14 mouse cellular contexts compared by ENCODE assay signal in genomic region chr14:93898533-93898932, GRCm38 (mm10). TPM values are rescaled to one million over a fixed set of nuclear protein-coding genes. Genes with fewer than 3 reads are reported as not detected.
DNase-seq lines count a peak whose midpoint lies in the region; TF ChIP-seq lines count a peak whose summit lies in the region.
"Had no signal": no experiment of that assay in that cellular context is flagged by ENCODE, and none has a peak within 500 bp of the region (broad histone marks: within the 10 kb centered on the region; RNA-seq: fewer than 3 reads in every experiment).

No protein-coding gene starts in this region.

- H3K27me3 ChIP-seq in MEL (ENCODE audit: control insufficient read depth in 1 of 2, insufficient read depth in 2 of 2, low read length in 2 of 2) = no peaks in the 10 kb centered on the region
- H3K27me3 ChIP-seq: embryonic facial prominence, embryonic 15.5 days; lung, embryonic 15.5 days had no signal

- no peak for TF ChIP-seq EP300 in MEL (IDR thresholded peaks at IDR 0.05; ENCODE audit: low read depth in 1 of 2, low read length in 2 of 2)

- H3K9ac ChIP-seq in MEL (ENCODE audit: control insufficient read depth, low read depth, low read length, poor library complexity, severe bottlenecking) = no peak overlapping the region
- H3K9ac ChIP-seq: embryonic facial prominence, embryonic 15.5 days; lung, embryonic 15.5 days had no signal

- peak; percentile 76 for TF ChIP-seq CTCF in left cerebral cortex, adult 2 months (IDR thresholded peaks at IDR 0.05)
- TF ChIP-seq CTCF in MEL (IDR thresholded peaks at IDR 0.05 in 2 of 3, conservative IDR thresholded peaks at IDR 0.05 in 1 of 3; ENCODE audit: control insufficient read depth in 1 of 3, insufficient read depth in 1 of 3, low read depth in 2 of 3, low read length in 3 of 3, poor library complexity in 1 of 3, severe bottlenecking in 1 of 3) = peak in 2 of 3 experiments; percentile 1 to 49; a peak in 2 of 6 replicates

- H3K36me3 ChIP-seq in MEL (ENCODE audit: control insufficient read depth in 1 of 2, insufficient read depth in 2 of 2, low read length in 2 of 2) = no peaks in the 10 kb centered on the region
- H3K36me3 ChIP-seq: embryonic facial prominence, embryonic 15.5 days; lung, embryonic 15.5 days had no signal

- peak; percentile 68 for DNase-seq in embryo, embryonic 10.5 days (ENCODE audit: low spot score)
- DNase-seq in embryo, embryonic 10 days (ENCODE audit: low spot score) = no peak
- no peak for DNase-seq in left cerebral cortex, adult 2 months (ENCODE audit: extremely low spot score in 1 of 2, low spot score in 2 of 2)
- no peak for DNase-seq in left cerebral cortex, postnatal 36 days (ENCODE audit: low spot score in 2 of 2)
- peak; percentile 42 for DNase-seq in MEL (ENCODE audit: low read depth, low spot score)
- DNase-seq in hindlimb bud, embryonic 11.5 days (ENCODE audit: extremely low spot score, low read depth, low spot score) = peak; percentile 6
- DNase-seq in T-cell, adult 2 months (ENCODE audit: low spot score) = no peak
- DNase-seq in layer of hippocampus, adult 8-10 months (ENCODE audit: low spot score in 2 of 2) = no peak
- DNase-seq: kidney, postnatal 10 days; thymus, postnatal 25 days had no signal

- H3K9me3 ChIP-seq in MEL (replicated peaks; ENCODE audit: insufficient read depth, low read length) = no peaks in the 10 kb centered on the region
- H3K9me3 ChIP-seq: embryonic facial prominence, embryonic 15.5 days; lung, embryonic 15.5 days had no signal

- H3K4me3 ChIP-seq in left cerebral cortex, adult 2 months = no peak overlapping the region
- no peak overlapping the region for H3K4me3 ChIP-seq in MEL (ENCODE audit: control insufficient read depth in 1 of 2, insufficient read depth in 1 of 2, low read depth in 2 of 2, low read length in 2 of 2)
- H3K4me3 ChIP-seq: embryonic facial prominence, embryonic 15.5 days; lung, embryonic 15.5 days had no signal

- H3K4me1 ChIP-seq in MEL (ENCODE audit: control insufficient read depth in 1 of 2, insufficient read depth in 2 of 2, low read length in 2 of 2) = no peaks in the 10 kb centered on the region
- H3K4me1 ChIP-seq: embryonic facial prominence, embryonic 15.5 days; lung, embryonic 15.5 days had no signal

- peak; percentile 74 for TF ChIP-seq RAD21 in MEL (IDR thresholded peaks at IDR 0.05; ENCODE audit: low read depth, low read length)

- no peaks in the 10 kb centered on the region for H3K79me2 ChIP-seq in MEL (ENCODE audit: control insufficient read depth, insufficient read depth, low read length, poor library complexity)

- H3K27ac ChIP-seq in left cerebral cortex, adult 2 months = no peak overlapping the region
- H3K27ac ChIP-seq in MEL (ENCODE audit: control insufficient read depth, low read depth, low read length) = no peak overlapping the region
- H3K27ac ChIP-seq: embryonic facial prominence, embryonic 15.5 days; lung, embryonic 15.5 days had no signal

- no peak for TF ChIP-seq POLR2A in MEL (IDR thresholded peaks at IDR 0.05; ENCODE audit: control insufficient read depth in 1 of 2, insufficient read depth in 1 of 2, low read depth in 1 of 2, low read length in 2 of 2, poor library complexity in 1 of 2)

- intact Hi-C loops in left cerebral cortex, adult 2 months (cut with DNase I) = loop anchor here (10.0 kb wide), 3 partner anchors 844 to 1876 kb away; no protein-coding TSS in a partner anchor
- intact Hi-C loops in left cerebral cortex, postnatal 36 days (cut with DNase I) = no loop called here

TF ChIP-seq in MEL, 35 proteins besides CTCF, POLR2A, EP300 and RAD21:
- TF ChIP-seq MAZ (IDR thresholded peaks at IDR 0.05; ENCODE audit: low read depth, low read length) = no peak
- peak; percentile 62 for TF ChIP-seq ZNF384 (IDR thresholded peaks at IDR 0.05; ENCODE audit: low read depth, low read length)
- TF ChIP-seq MYB (IDR thresholded peaks at IDR 0.05; ENCODE audit: low read depth, low read length) = no peak
- no peak for TF ChIP-seq MYC (IDR thresholded peaks at IDR 0.05; ENCODE audit: low read depth, low read length)
- no peak for TF ChIP-seq RCOR1 (IDR thresholded peaks at IDR 0.05; ENCODE audit: low read depth, low read length)
- TF ChIP-seq ZC3H11A (IDR thresholded peaks at IDR 0.05; ENCODE audit: low read depth, low read length) = peak; percentile 37
- TF ChIP-seq CHD1 (IDR thresholded peaks at IDR 0.05; ENCODE audit: low read depth, low read length) = no peak
- TF ChIP-seq NRF1 (IDR thresholded peaks at IDR 0.05; ENCODE audit: insufficient read depth, low read depth, low read length, poor library complexity, severe bottlenecking) = no peak
- TF ChIP-seq GATA1 (IDR thresholded peaks at IDR 0.05; ENCODE audit: low read depth, low read length) = no peak
- TF ChIP-seq GABPA (IDR thresholded peaks at IDR 0.05; ENCODE audit: low read depth, low read length) = no peak
- TF ChIP-seq SMC3 (IDR thresholded peaks at IDR 0.05; ENCODE audit: low read depth, low read length) = peak; percentile 54
- TF ChIP-seq MEF2A (IDR thresholded peaks at IDR 0.05; ENCODE audit: extremely low read depth, insufficient replicate concordance, low read depth, low read length, poor library complexity, severe bottlenecking) = no peak
- no peak for TF ChIP-seq KAT2A (conservative IDR thresholded peaks at IDR 0.05; ENCODE audit: low read depth, low read length)
- no peak for TF ChIP-seq SIN3A (IDR thresholded peaks at IDR 0.05; ENCODE audit: low read length)
- TF ChIP-seq POLR2AphosphoS2 (IDR thresholded peaks at IDR 0.05; ENCODE audit: low read length) = no peak
- no peak for TF ChIP-seq JUND (IDR thresholded peaks at IDR 0.05; ENCODE audit: low read depth, low read length)

RNA-seq across cellular contexts. Expression of gene Pcdh9, which starts 8.1 kb away (rescaled TPM):
- 100 to 1,000 TPM; 187 to 191 TPM for total RNA-seq in left cerebral cortex, adult 2 months (2021)
- total RNA-seq in left cerebral cortex, postnatal 36 days (2021) = 100 to 1,000 TPM; 186 to 215 TPM
- total RNA-seq in MEL (2012; rRNA removed) = not detected in 2 replicates
- polyA plus RNA-seq in MEL (2012; ENCODE audit: insufficient read depth in 1 of 2, insufficient read length in 2 of 2, low read depth in 1 of 2, low replicate concordance in 2 of 2, missing spikeins in 1 of 2) = not detected
- total RNA-seq in layer of hippocampus, adult 8-10 months (2022) = 100 to 1,000 TPM; 161 to 184 (median 166) TPM
- polyA plus RNA-seq: activated CD4-positive, CD25-positive, alpha-beta regulatory T cell, adult 4 months; C2C12 had no signal

Comparison
In these comparisons a context has a peak if more than half of its experiments do, and no peak if none do; other contexts are left out.
1. DNase-seq: peak in embryo, embryonic 10.5 days (single experiment), MEL (single experiment) and hindlimb bud, embryonic 11.5 days (single experiment); none in embryo, embryonic 10 days (single experiment), left cerebral cortex, adult 2 months (0 of 2), left cerebral cortex, postnatal 36 days (0 of 2), T-cell, adult 2 months (single experiment) and layer of hippocampus, adult 8-10 months (0 of 2).
2. RNA of gene Pcdh9, which starts 8.1 kb away (total RNA-seq): 186 to 215 TPM in left cerebral cortex, postnatal 36 days, 187 to 191 TPM in left cerebral cortex, adult 2 months and 161 to 184 TPM in layer of hippocampus, adult 8-10 months; not detected in MEL; every median in the first group is over 100 times any median in the second.